Mouse (Mus musculus) T-helper 1 cell (primary cell): Measurements from ENCODE around the gene Efcab12.

ENCODE experiments used
- in situ Hi-C: fragments of 300-600 bp; cut with MboI, MseI; formaldehyde crosslinking; loops from one replicate; pipeline ENCODE4 v1.15.1; 2025; ENCODE audit warnings: high pct_unique_total_duplicates

Gene Efcab12

GRCm38 (mm10) chr6:115791842-115792686, 46.1 kb downstream of the Efcab12 start:
- in situ Hi-C loops, result no loop called here

- in situ Hi-C loops, result no loop called here
These were observed 47.2 kb downstream of the Efcab12 start for GRCm38 (mm10) chr6:115791016-115791415.

GRCm38 (mm10) chr6:115782781-115783180, 55.4 kb downstream of the Efcab12 start:
- in situ Hi-C loops, result no loop called here

- in situ Hi-C loops, result no loop called here
These were observed 61.8 kb downstream of the Efcab12 start for GRCm38 (mm10) chr6:115776363-115776762.

- in situ Hi-C loops, result no loop called here
These were observed 62.4 kb downstream of the Efcab12 start for GRCm38 (mm10) chr6:115775838-115776237.

- in situ Hi-C loops, result no loop called here
These were observed 63.7 kb downstream of the Efcab12 start, which contains the start of gene Cand2 for GRCm38 (mm10) chr6:115774501-115774921. Cand2 (plus strand) TSS chr6:115774538.

- in situ Hi-C loops, result no loop called here
These were observed 64.2 kb downstream of the Efcab12 start for GRCm38 (mm10) chr6:115773966-115774413.

GRCm38 (mm10) chr6:115772604-115773003, 65.6 kb downstream of the Efcab12 start:
- in situ Hi-C loops, result no loop called here

- in situ Hi-C loops, result no loop called here
These were observed 66.0 kb downstream of the Efcab12 start for GRCm38 (mm10) chr6:115772201-115772600.

- in situ Hi-C loops, result no loop called here
These were observed 67.4 kb downstream of the Efcab12 start for GRCm38 (mm10) chr6:115770852-115771251.

GRCm38 (mm10) chr6:115770059-115770670, 68.0 kb downstream of the Efcab12 start:
- in situ Hi-C loops, result no loop called here

- in situ Hi-C loops, result no loop called here
These were observed 70.0 kb downstream of the Efcab12 start for GRCm38 (mm10) chr6:115768207-115768606.

GRCm38 (mm10) chr6:115767357-115767756, 70.9 kb downstream of the Efcab12 start:
- in situ Hi-C loops, result no loop called here

- in situ Hi-C loops, result no loop called here
These were observed 74.0 kb downstream of the Efcab12 start for GRCm38 (mm10) chr6:115764179-115764578.

- in situ Hi-C loops, result no loop called here
These were observed 76.0 kb downstream of the Efcab12 start, which contains the start of gene Tmem40 for GRCm38 (mm10) chr6:115761995-115762756. Tmem40 (minus strand) TSS chr6:115762410.

GRCm38 (mm10) chr6:115760982-115761381, 77.2 kb downstream of the Efcab12 start:
- in situ Hi-C loops, result no loop called here
